Mouse (Mus musculus) stomach, postnatal 0 days (tissue): ENCODE data around the gene Srgap2.

ENCODE experiments used
- CTCF ChIP-seq: IDR thresholded peaks from 2 replicates; pipeline ENCODE4 v1.5.1; 2016; ENCODE audit warnings: antibody characterized with exemption, low read depth, mild to moderate bottlenecking, moderate library complexity
- EP300 ChIP-seq: optimal IDR thresholded peaks from 2 replicates; pipeline ENCODE3; 2016; ENCODE audit warnings: antibody characterized with exemption

GRCm38 (mm10) chr1:131470597-131470996 lies 56.6 kb downstream of the Srgap2 start:
- TF ChIP-seq CTCF (no peak), EP300 (no peak)
